Mouse (Mus musculus) adrenal gland, adult 8-10 months (tissue): ENCODE data around the gene Tdrd3. TPM values are rescaled to one million over a fixed set of nuclear protein-coding genes. Genes with fewer than 3 reads are reported as not detected.

Source experiments
- DNase-seq: peaks from one replicate; pipeline ENCODE4 v3.0.0; 2022
- total RNA-seq, 4 experiments: library from RNA; stranded (reverse); gene quantifications; 2 replicates each; pipeline ENCODE4 v1.2.4; 2022

The Tdrd3 gene
- 10 to 100 TPM; 35.8 to 43.2 (median 42.1) TPM for total RNA-seq

GRCm38 (mm10) chr14:87415808-87416721, at the start of gene Tdrd3:
TSS of gene Tdrd3 (plus strand) at chr14:87416639.
- DNase-seq: peak; percentile 96

- DNase-seq: no peak
Measured at GRCm38 (mm10) chr14:87367169-87367568, 49.3 kb upstream of the Tdrd3 start.

GRCm38 (mm10) chr14:87383041-87383440, 33.4 kb upstream of the Tdrd3 start:
- no peak for DNase-seq

- no peak for DNase-seq
Measured at GRCm38 (mm10) chr14:87384288-87385268, 31.9 kb upstream of the Tdrd3 start.

GRCm38 (mm10) chr14:87393096-87393495, 23.3 kb upstream of the Tdrd3 start:
- no peak for DNase-seq

- DNase-seq: no peak
Measured at GRCm38 (mm10) chr14:87396643-87397042, 19.8 kb upstream of the Tdrd3 start.

GRCm38 (mm10) chr14:87415486-87415807, 992 bp upstream of the Tdrd3 start:
- DNase-seq: no peak

- DNase-seq: peak; percentile 32
Measured at GRCm38 (mm10) chr14:87416755-87417690, 584 bp downstream of the Tdrd3 start.

- no peak for DNase-seq
Measured at GRCm38 (mm10) chr14:87417691-87418070, 1.2 kb downstream of the Tdrd3 start.

GRCm38 (mm10) chr14:87419740-87420139, 3.3 kb downstream of the Tdrd3 start:
- no peak for DNase-seq

- peak; percentile 19 for DNase-seq
Measured at GRCm38 (mm10) chr14:87420576-87420975, 4.1 kb downstream of the Tdrd3 start.

- no peak for DNase-seq
Measured at GRCm38 (mm10) chr14:87422432-87422831, 6.0 kb downstream of the Tdrd3 start.

GRCm38 (mm10) chr14:87426297-87426922, 10.0 kb downstream of the Tdrd3 start:
- no peak for DNase-seq

GRCm38 (mm10) chr14:87427032-87427431, 10.6 kb downstream of the Tdrd3 start:
- no peak for DNase-seq

GRCm38 (mm10) chr14:87427659-87428289, 11.3 kb downstream of the Tdrd3 start:
- no peak for DNase-seq

- DNase-seq: no peak
Measured at GRCm38 (mm10) chr14:87433390-87433915, 17.0 kb downstream of the Tdrd3 start.

- no peak for DNase-seq
Measured at GRCm38 (mm10) chr14:87435382-87435781, 18.9 kb downstream of the Tdrd3 start.

GRCm38 (mm10) chr14:87439721-87440120, 23.3 kb downstream of the Tdrd3 start:
- no peak for DNase-seq

GRCm38 (mm10) chr14:87446331-87446913, 30.0 kb downstream of the Tdrd3 start:
- DNase-seq: no peak
